Mouse (Mus musculus) testis, postnatal 14 days (tissue): ENCODE measurements around the gene Vav1.
"Not testable (repeated sequence)": the region's sequence is repeated elsewhere in the genome, so short reads cannot be mapped to it uniquely, and the experiment has no call there.

Source experiments
- DNase-seq: peaks from one replicate; pipeline ENCODE4 v3.0.0; 2021; ENCODE audit warnings: low spot score

Vav1 gene

DNA sequence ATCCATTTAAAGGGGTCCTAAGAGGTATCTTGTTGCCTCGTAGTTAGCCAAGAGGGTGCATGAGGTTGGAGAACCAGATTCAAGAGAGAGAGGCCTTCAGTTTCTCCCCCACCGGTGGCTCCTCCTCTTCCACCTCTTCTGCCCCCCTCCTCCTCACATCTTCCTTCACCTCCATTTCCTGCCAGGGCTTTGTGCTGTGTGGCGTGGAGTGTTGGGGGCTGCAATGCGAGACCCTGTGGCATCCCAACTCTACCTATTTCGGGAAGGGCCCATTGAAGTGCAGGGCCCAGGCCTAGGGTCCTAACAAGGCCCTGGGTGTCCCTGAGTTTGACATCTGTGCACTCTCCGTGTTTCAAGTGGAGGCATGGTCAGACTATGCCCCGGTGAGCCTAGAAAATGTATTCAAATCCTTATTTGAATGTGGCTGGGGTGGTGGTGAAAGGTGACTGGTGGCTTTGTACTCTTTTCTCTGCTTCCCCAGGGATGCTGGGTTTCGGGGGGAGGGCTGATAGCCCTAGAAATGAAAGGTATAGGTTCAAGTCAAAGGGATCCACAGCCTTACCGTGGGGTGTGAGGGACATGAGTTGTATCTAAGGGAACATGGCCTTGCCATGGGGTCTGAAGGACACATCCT is 808 bp downstream of the Vav1 start:
- DNase-seq = no peak

DNA sequence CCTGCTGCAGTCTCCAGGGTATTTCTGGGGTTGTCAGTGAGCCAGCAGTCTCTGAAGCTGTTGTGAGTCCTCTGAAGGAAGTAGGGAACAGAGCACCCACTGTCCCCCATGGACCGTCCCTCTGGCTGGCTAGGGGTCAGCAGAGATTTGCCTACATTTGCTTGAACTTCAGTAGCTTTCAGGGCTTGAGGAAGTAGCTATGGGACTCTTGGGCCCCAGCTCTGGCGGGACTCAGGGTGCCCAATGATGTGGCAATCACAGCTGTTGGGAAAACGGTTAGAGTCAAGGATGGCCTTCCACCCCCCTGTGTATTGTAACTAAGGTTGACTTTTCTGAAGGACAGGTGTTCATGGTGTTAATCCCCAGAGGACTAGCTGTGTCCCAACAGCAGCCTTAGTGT is 1.5 kb downstream of the Vav1 start:
- DNase-seq = no peak

DNA sequence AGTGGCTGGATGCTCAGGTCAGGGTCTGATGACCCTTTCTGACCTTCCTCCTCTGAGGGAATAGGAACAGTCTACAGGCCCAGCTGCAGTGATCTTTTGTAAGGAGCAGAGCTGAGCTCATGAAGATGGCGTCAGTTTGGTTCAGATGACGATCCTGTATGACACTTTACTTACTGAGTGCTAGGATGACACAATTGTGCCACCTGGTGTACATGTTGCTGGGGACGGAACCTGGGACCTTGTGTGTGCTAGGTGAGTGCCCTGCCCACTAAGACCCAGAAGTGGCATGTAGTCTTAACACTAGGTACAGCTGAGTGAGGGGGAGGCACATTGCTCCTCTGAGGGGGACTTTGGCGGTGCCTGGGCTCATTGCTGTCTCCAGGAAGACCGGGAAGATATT is 5.0 kb downstream of the Vav1 start:
- no peak for DNase-seq

DNA sequence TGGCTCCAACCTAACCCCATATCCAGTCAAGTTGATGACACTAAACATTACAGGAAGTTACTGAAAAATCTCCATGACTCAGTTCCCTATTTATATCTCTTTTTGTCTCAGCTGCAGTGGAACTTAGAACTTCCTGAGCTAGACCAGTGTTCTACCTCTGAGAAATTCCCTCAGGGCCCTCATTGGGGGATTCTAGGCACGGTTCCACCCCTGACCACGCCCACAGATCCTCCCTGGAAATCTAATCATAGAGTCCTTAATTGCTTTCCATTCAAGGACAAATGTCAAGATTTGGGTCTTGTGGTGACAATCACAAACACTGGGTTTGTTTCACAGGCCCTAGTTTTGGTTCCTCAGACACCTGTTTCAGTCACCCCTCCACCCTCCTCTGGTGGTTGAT is 6.2 kb downstream of the Vav1 start:
- no peak for DNase-seq

DNA sequence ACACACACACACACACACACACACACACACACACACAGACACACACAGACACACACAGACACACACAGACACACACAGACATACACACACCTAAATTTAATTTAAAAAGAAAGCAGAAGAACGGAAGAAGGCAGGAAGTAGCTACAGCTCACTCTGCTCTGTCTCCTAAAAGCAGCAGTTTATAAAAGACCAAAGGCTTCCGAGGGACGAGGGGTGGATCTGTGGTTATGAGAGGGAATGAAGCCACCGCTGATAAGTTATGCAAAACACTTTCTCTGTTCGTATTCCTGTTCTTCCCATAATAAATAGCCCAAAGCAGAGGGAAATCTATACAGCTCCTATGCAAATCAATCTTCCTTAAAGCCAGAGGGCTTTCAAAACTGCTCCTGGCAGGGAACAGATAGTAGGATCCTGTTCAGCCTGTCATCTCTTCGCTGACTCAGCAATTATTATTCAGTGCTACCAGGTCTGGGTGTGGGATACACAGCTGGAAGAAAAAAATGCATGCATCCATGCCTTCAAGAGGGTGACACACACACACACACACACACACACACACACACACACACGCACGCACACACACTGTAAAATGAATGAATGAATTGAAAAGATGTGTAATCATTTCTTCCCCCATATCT is 7.9 kb downstream of the Vav1 start:
- DNase-seq = no peak

DNA sequence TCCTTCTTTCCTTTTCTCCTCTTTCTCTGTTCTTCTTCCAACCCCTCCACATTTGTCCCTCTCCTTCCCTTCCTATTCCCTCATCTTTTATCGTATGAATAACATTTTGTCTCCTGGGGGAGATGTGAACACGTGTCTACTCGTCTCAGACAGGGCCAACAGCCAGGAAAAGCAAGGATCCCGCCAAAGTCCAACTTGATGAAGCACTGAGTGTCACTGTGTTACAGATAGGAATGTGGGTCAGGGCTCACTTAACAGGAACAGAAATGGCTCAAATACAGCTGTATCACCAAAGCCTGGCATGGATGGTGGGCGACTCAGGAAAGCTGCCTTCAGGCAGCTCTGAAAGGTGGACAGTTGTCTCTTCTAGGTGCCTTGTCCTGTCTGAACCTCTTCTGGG is 10.4 kb downstream of the Vav1 start:
- DNase-seq = no peak

DNA sequence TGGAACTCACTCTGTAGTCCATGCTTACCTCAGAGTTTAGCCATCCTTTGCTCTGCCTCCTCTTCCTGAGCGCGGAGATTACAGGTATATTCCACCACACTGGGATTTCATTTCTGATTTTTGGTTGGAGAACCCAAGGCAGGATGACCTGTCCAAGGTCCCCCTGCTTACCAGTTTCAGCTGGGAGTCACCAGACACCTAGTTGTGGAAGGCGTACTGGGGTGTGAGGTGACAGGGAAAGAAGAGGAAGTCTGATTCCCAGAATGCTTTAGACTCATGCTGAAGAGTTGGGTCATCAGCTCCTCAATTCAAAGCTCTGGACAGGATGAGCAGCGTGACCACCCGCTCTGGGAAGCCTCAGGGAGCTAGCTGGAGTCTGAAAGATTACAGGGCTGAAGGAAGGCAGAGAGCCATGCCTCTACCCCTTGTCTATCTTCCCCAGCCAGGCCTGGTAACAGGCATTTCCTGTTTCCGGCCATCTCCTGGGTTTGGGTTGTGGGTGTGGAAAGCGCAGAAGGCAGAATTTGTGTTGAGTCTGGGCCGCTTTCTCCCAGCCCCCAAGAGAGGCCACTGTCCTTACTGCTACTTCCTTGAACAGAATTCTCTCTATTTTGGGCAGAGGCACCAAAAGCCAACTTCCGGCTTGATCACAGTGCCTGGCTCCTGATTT is 11.2 kb downstream of the Vav1 start:
- DNase-seq = no peak

DNA sequence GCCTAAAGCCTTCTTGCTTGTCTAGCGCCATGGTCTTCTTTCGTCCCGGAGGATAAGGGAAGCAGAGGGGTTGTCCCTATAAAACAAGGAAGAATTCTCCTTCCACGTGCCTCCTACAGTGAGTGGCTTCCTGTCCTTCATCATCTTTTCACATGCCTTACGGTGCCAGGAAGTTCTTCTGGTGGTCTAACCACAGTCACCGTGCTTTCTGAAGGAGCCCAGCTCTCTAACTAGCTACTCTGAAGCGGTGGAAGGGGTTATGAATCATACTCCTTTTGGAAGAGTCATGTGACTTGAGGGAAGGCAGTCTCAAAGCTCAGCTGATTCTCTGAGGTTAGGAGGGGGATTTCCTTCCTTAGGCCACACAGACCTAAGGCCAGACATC is 11.8 kb downstream of the Vav1 start:
- DNase-seq = no peak

DNA sequence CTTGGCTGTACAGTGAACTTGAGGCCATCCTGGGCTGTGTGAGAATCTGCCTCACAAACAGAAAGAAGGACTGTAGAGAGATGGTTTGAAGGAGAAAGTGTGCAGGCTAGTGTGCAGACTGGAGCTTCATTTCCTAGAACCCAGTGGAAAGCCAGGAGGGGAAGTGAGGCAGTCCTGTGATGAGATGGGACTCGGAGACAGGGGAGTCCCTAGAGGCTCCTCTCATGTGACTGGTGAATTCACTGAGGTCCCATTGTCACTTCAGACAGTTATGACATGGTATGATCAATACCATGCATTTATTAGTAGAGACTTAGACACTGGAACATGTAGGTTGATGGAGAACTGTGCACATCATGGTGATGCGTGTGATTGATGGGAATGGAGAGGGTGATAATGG is 13.4 kb downstream of the Vav1 start:
- DNase-seq = no peak

DNA sequence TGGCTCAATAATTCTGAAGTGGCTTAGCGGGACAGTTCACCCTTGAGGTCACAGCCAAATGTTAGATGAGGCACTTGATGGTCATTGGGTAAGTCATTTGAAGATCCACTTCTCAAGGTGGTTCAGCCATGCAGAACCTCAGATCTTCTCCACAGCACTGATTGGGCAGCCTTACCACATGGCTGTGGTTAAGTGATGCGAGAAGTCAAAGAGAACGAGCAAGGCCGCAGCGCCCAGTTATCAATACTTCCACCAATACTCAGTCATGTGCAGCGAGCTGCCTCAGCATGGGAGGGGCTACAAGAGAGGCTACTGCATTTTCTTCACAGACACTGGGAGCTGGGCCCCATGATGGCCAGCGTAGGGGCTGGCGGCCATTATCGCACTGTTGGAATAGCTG is 14.1 kb downstream of the Vav1 start:
- no peak for DNase-seq

DNA sequence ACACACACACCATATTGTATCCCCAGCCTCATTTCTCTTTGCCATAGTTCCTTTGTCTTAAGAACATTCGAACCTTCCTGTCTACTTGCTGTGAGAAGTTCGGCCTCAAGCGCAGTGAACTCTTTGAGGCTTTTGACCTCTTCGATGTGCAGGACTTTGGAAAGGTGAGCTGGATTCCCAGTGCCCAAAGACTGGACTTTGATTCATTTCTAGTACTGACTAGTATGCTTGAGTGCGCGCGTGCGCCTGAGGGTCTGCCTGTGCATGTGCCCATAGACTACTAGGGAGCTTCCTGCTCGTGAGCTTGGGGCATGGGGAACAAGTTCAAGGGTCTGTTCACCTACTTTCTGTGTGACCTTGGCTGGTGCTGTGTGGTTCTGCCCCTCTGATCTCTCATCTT is 17.0 kb downstream of the Vav1 start:
- DNase-seq = no peak

DNA sequence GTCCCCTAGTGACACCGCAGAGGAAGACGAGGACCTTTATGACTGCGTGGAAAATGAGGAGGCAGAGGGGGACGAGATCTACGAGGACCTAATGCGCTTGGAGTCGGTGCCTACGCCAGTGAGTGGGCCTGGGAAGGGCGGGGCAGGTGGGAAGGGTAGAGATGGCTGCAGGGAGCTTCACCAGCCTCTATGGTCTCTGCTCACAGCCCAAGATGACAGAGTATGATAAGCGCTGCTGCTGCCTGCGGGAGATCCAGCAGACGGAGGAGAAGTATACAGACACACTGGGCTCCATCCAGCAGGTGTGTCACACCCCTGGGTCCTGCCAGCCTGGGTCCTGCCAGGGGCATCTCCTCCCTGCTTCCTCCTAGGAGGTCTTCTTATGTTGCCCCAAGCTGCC is 18.1 kb downstream of the Vav1 start:
- no peak for DNase-seq

DNA sequence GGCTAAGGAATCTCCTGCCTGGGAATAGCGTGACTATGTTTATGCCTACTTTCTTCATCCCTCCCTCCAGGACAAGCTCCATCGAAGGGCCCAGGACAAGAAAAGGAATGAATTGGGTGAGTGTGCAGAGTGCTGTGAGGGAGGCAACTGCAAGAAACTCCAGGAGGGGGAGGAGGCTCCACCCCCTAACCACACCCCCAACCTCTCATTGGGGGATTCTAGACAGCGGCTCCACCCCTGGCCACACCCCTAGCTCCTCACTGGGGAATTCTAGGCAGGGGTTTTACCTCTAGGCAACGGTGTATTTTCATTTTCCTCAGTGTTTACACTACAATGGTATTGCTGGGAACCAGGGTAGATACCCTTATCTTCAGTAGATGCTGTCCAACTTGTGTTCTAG is 26.7 kb downstream of the Vav1 start:
- peak; percentile 36 for DNase-seq

DNA sequence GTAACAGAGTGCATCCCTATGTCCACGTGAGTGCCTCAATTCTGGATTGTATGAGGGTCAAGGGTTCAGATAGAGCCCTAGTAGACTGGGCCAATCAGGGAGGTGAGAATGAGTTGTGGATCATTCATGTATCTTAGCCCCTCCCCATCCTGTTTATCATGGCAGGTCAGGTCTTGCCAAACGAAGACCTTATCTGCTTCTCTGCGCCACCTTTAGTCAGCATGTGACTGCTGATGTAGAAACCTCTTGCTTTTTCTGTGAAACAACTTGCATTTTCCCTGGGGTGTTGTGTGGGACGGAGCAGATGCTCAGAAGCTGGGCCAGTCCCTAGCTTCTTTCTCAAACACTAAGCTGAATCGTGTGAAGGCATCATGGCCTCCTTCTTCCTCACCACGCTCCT is 28.2 kb downstream of the Vav1 start:
- no peak for DNase-seq

DNA sequence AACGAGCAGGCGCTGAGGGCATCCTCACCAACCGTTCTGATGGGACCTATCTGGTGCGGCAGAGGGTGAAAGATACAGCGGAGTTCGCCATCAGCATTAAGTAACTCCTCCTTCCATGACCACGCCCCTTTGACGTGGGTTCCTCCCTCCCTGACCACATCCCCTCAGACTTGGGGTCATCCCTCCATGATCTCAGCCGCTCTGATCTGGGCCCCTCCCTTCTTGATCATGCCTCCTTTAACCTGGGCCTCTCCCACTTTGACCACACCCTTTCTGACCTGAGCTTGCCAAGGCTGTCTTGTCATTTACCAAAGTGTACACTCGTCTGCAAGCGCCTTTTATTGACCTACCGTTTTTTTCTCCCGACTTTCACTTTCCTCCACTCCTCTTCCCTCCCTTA is 32.9 kb downstream of the Vav1 start:
- DNase-seq = peak; percentile 35

DNA sequence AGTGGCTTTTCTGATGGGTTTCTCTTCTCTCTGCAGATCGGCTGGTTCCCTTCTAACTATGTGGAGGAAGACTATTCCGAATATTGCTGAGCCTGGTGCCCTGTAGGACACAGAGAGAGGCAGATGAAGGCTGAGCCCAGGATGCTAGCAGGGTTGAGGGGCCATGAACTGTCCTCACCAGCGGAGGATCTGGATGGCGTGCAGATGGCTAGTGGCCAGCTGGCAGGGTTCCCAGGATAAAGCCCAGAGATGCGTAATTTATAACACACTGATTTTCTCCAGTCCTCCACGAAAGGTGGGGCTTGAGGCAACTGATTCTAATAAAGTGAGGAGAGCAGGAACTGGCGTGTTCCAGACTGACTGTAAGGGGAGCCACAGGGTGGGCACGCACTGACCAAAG is 48.7 kb downstream of the Vav1 start:
- no peak for DNase-seq

DNA sequence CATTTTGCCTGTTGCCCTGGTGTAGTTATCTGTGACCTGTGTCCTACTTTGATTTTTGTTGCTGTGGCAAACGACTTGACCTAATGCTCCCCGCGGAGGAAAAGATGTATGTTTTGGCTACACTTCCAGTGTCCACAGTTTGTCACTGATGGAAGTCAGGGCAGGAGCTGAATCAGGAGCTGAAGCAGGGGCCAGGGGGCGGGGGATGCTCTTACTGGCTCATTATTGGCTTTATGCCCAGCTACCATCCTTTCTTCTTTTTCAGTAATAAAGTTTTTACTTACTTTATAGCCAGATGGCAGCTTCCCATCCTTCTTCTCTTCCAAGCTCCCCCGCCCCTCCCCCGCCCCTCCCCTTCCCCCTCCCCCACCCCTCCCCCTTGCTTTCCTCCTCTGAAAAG is 50.0 kb downstream of the Vav1 start:
- no peak for DNase-seq

DNA sequence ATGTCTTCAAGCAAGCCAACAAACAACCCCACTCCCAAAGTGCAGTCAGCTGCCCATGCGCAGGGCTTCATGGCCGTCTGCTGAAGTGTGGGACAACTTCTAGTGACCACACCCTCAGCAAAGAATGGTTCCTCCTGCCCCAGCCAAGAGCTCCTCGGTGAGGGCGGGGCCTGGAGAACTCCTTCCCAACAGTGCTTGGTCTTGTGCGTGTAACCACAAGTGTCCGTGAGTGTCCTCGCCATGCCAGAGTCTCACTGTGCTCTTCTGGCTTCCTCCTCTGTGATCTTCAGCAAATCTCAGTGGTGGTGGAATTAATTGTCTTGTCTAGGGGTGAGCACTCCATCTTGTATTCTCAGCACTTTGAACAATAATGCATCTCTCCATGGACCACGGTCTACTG is 52.1 kb downstream of the Vav1 start:
- no peak for DNase-seq

DNA sequence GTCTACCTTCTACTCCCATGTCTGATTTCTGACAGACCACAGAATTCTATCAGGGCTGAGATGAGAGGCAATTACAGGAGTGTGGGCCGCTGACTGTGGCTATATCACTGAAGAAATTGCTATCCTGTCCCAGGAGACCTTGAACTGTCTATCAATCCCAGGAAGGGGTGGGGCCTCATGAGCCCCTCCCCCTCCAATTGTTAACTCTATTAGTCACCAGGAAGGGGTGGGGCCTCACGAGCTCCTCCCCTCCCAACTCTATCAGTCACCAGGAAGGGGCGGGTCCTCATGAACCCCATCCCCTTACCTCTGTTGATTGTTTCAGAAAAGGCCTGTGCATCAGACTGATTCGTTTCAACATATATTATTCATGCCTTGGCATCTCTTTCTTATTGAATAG is 53.3 kb downstream of the Vav1 start:
- DNase-seq = no peak

DNA sequence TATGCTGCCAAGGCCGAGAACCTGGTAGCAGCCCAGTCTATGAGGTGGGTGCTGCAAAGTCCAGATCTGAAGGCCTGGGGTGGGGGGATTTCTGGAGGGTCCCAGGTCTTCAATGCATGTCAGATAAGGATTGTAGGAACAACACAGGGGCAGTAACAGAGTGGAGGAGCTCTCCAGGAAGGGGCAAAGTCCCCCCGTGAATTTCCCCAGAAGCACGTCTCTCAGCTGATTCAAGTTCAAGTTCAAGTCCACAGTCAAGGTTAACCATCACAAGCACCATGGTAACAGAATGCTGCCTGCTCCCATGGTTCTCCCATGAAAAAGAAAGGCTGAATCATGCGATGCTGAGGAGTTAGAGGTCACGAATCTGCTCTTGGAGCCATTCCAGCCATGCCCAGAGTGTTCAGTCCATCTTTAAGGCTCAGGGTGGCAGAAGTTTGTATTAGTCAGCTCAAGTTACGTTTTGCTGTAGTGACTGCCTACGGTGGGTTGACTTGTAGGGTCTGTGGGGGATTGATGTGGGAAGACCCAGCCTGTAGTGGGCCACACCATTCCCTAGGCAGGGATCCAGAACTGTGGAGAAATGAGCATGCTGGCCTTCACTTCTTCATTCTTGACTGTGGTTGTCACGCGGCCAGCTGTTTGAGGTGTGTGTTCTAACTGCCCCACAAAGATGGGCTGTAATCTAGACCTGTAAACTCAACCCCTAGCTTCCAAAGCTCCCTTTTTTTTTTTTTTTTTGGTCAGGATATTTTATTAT is 55.3 kb downstream of the Vav1 start:
- DNase-seq = no peak

DNA sequence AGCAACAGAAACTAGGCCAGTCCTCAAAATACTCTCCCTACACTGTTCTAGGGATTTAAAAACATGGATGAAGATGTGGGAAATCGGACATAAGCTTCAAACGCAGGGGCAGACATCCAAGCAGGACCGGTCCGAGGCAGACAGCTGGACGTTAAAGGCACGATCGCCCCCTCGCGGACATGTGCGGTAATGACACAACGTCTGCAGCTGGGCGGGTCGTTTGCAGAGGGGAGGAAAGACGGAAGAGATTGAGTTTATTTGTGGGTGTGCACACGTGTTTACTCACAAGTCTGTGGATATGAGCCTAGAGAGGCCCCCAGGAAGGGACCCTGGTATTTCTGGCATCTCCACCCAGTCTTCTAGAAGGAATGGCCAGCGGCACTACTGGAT is 55.9 kb downstream of the Vav1 start:
- DNase-seq = peak; percentile 79

DNA sequence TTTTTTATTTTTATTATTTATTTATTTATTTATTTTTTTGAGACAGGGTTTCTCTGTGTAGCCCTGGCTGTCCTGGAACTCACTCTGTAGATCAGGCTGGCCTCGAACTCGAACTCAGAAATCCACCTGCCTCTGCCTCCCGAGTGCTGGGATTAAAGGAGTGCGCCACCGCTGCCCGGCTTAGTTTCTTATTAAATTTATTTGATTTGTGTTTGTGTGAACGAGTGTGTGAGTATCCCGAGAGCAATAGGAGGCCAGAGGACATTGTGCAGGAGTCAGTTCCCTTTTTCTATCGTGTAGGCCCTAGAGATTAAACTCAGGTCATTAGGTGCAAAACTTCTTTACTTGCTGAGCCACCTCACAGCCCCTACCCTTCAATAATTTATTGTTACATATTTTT is 56.3 kb downstream of the Vav1 start:
- DNase-seq = not testable (repeated sequence)

DNA sequence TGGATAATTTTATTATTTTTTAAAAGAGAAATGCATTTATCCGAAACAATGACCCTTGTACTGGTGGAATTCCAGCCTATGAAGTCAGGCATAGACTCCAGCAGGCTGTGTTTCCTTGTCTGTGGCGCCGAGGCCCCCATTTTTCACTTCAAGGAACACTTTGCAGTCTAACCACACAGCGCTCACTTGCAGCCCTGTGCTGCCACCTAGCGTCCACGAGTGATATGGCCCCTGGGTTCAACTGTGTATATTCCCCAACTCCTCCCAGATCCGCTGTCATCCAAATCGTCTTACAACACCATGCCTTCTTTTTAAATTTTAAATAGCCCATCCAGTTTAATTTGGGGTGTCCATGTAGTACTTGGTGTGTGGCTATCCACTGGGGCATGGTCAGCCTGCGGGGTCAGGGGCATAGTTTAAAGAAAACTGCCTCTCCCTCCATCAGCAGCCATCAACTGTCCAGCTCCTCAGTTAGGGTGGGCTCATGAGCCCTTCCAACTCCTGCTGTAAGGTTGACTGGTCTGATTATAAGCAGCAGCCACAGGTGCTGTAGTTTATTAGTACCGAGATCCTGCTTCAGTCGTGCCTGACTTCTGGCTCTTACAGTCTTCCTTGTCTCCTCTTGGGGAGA is 56.9 kb downstream of the Vav1 start:
- DNase-seq = peak; percentile 79
